8 mouse cellular contexts compared by ENCODE assay signal in genomic region chr3:79629416-79629730, GRCm38 (mm10). TPM values are rescaled to one million over a fixed set of nuclear protein-coding genes. Genes with fewer than 3 reads are reported as not detected.
DNase-seq lines count a peak whose midpoint lies in the region; ATAC-seq lines count a peak whose summit lies in the region.

Gene Etfdh (minus strand): TSS chr3:79629500.

- intact Hi-C loops in gastrocnemius, postnatal 36 days (cut with DNase I), result no loop called here
- intact Hi-C loops in left cerebral cortex, postnatal 10 days (cut with DNase I), result no loop called here

- no peak for ATAC-seq in inflammation-experienced regulatory T-cells, adult 6 months
- peak; percentile 27 for ATAC-seq in megakaryocyte, adult 5-6 weeks (ENCODE audit: poor library complexity, severe bottlenecking)

- peak; percentile 94 for DNase-seq in 3T3-L1 (ENCODE audit: low read depth, low spot score)
- DNase-seq in adrenal gland, postnatal 14 days, result peak; percentile 88
- peak; percentile 38 for DNase-seq in embryo, embryonic 11.5 days (ENCODE audit: low read depth, low spot score)
- peak; percentile 60 to 62 for DNase-seq in gastrocnemius, postnatal 36 days
- DNase-seq in left cerebral cortex, postnatal 10 days (ENCODE audit: extremely low spot score in 1 of 2, low spot score in 2 of 2), result peak; percentile 68 to 87
- peak; percentile 45 for DNase-seq in right cerebral cortex, postnatal 25 days

RNA-seq across cellular contexts. Expression of gene Etfdh, which starts in this region (rescaled TPM):
- 444 and 454 TPM in 2 replicates for total RNA-seq in adrenal gland, postnatal 14 days (2021)
- 100 to 1,000 TPM; 102 to 123 TPM for total RNA-seq in gastrocnemius, postnatal 36 days (2021)
- 10 to 100 TPM; 39.9 to 51.6 (median 42.9) TPM for polyA plus RNA-seq in inflammation-experienced regulatory T-cells, adult 6 months (2017; shearing (Covaris generic))
- 10 to 100 TPM; 26.0 to 27.3 TPM for total RNA-seq in left cerebral cortex, postnatal 10 days (2021)
- 28.4 and 34.4 TPM in 2 replicates for total RNA-seq in megakaryocyte, adult 5-6 weeks (2015)
- total RNA-seq in megakaryocyte, adult 5-6 weeks (2017), result 49.6 and 56.6 TPM in 2 replicates

Comparison
In these comparisons a context has a peak if more than half of its experiments do, and no peak if none do; other contexts are left out.
1. DNase-seq: peak in every context shown above with its lines; median percentile 94 in 3T3-L1; 88 in adrenal gland, postnatal 14 days; 78 in left cerebral cortex, postnatal 10 days; 61 in gastrocnemius, postnatal 36 days; 45 in right cerebral cortex, postnatal 25 days; 38 in embryo, embryonic 11.5 days.